Mouse (Mus musculus) CH12.LX (cell line): Measurements from ENCODE around the gene N4bp2l1. TPM values are rescaled to one million over a fixed set of nuclear protein-coding genes. Genes with fewer than 3 reads are reported as not detected.

Experiments
- DNase-seq: peaks from one replicate; pipeline ENCODE4 v3.0.0-alpha.2; 2013; ENCODE audit errors: extremely low read depth
- H3K27ac ChIP-seq: 2 replicates; pipeline ENCODE4 v1.5.1; 2012; ENCODE audit warnings: low read depth, mild to moderate bottlenecking, control low read depth, moderate library complexity; ENCODE audit not compliant: insufficient read depth
- H3K27me3 ChIP-seq: replicated peaks from 2 replicates; pipeline ENCODE3; 2012; ENCODE audit warnings: inconsistent platforms
- H3K36me3 ChIP-seq, 2 experiments: replicated peaks in 1 of 2; 2 replicates each; pipeline versions ENCODE3 to v1.6.1; 2012; ENCODE audit warnings: inconsistent platforms in 1 of 2, low read length in 1 of 2, mild to moderate bottlenecking in 1 of 2, mixed read lengths in 1 of 2, moderate library complexity in 1 of 2; ENCODE audit not compliant: control insufficient read depth in 1 of 2, insufficient read depth in 1 of 2
- H3K4me1 ChIP-seq, 2 experiments: 2 replicates each; pipeline ENCODE4 v1.6.1; 2012; ENCODE audit warnings: inconsistent platforms in 1 of 2, moderate library complexity in 1 of 2; ENCODE audit not compliant: insufficient read depth in 2 of 2, control insufficient read depth in 1 of 2
- H3K4me2 ChIP-seq: 2 replicates; pipeline ENCODE4 v1.6.1; 2012; ENCODE audit warnings: low read depth, mild to moderate bottlenecking, control low read depth; ENCODE audit not compliant: poor library complexity, insufficient read depth, severe bottlenecking
- H3K4me3 ChIP-seq, 3 experiments: fragments of 150-350 bp in 1 of 3; sonication (generic) in 1 of 3; replicated peaks in 1 of 3; 2 replicates each; pipeline versions ENCODE3 to v1.5.1; 2011 to 2012; ENCODE audit warnings: low read depth in 2 of 3, low read length in 2 of 3, mild to moderate bottlenecking in 2 of 3, moderate library complexity in 2 of 3, control low read depth in 1 of 3, improper control_type of control experiment in 1 of 3, inconsistent platforms in 1 of 3, mixed read lengths in 1 of 3; ENCODE audit not compliant: poor library complexity in 1 of 3
- H3K79me2 ChIP-seq: replicated peaks from 2 replicates; pipeline ENCODE4 v1.6.1; 2012; ENCODE audit warnings: mild to moderate bottlenecking, moderate library complexity; ENCODE audit not compliant: control insufficient read depth, poor library complexity, insufficient read depth, severe bottlenecking; ENCODE audit errors: extremely low read depth
- H3K9ac ChIP-seq: 2 replicates; pipeline ENCODE4 v1.6.1; 2012; ENCODE audit warnings: low read depth, mild to moderate bottlenecking, control low read depth, moderate library complexity; ENCODE audit not compliant: insufficient read depth
- H3K9me3 ChIP-seq: replicated peaks from 2 replicates; pipeline ENCODE3; 2012; ENCODE audit warnings: low read length, inconsistent platforms, mixed read lengths
- BHLHE40 ChIP-seq: IDR thresholded peaks from 2 replicates; pipeline ENCODE4 v1.6.1; 2011; ENCODE audit warnings: mild to moderate bottlenecking, low read depth, low read length, improper control_type of control experiment
- CHD1 ChIP-seq: IDR thresholded peaks from 2 replicates; pipeline ENCODE4 v1.6.1; 2012; ENCODE audit warnings: low read depth, low read length, improper control_type of control experiment, inconsistent platforms
- CHD2 ChIP-seq: IDR thresholded peaks from 2 replicates; pipeline ENCODE4 v1.6.1; 2011; ENCODE audit warnings: low read length, improper control_type of control experiment
- CTCF ChIP-seq, 2 experiments: IDR thresholded peaks in 1 of 2; conservative IDR thresholded peaks in 1 of 2; 2 replicates each; pipeline ENCODE4 v1.5.1; 2011 to 2012; ENCODE audit warnings: low read depth in 2 of 2, low read length in 2 of 2, improper control_type of control experiment in 1 of 2, inconsistent platforms in 1 of 2, mild to moderate bottlenecking in 1 of 2, moderate library complexity in 1 of 2
- ELF1 ChIP-seq: IDR thresholded peaks from 2 replicates; pipeline ENCODE4 v1.6.1; 2014; ENCODE audit warnings: low read depth, mild to moderate bottlenecking, inconsistent platforms, low read length, improper control_type of control experiment
- EP300 ChIP-seq: IDR thresholded peaks from 2 replicates; pipeline ENCODE4 v1.6.1; 2011; ENCODE audit warnings: low read length, improper control_type of control experiment
- ETS1 ChIP-seq: conservative IDR thresholded peaks from 2 replicates; pipeline ENCODE4 v1.6.1; 2012; ENCODE audit warnings: low read depth, mild to moderate bottlenecking, inconsistent platforms, low read length, improper control_type of control experiment, moderate library complexity
- HCFC1 ChIP-seq: IDR thresholded peaks from 2 replicates; pipeline ENCODE4 v1.6.1; 2012; ENCODE audit warnings: low read depth, mild to moderate bottlenecking, inconsistent platforms, low read length, improper control_type of control experiment
- JUN ChIP-seq: IDR thresholded peaks from 2 replicates; pipeline ENCODE4 v1.6.1; 2011; ENCODE audit warnings: low read depth, mild to moderate bottlenecking, low read length, improper control_type of control experiment, moderate library complexity; ENCODE audit not compliant: insufficient read depth
- JUND ChIP-seq: conservative IDR thresholded peaks from 2 replicates; pipeline ENCODE4 v1.6.1; 2011; ENCODE audit warnings: low read depth, low read length, improper control_type of control experiment
- MAFK ChIP-seq: IDR thresholded peaks from 2 replicates; pipeline ENCODE4 v1.6.1; 2011; ENCODE audit warnings: low read length, improper control_type of control experiment; ENCODE audit not compliant: insufficient replicate concordance
- MAZ ChIP-seq: IDR thresholded peaks from 2 replicates; pipeline ENCODE4 v1.6.1; 2012; ENCODE audit warnings: low read depth, mild to moderate bottlenecking, inconsistent platforms, low read length, improper control_type of control experiment, moderate library complexity
- MEF2A ChIP-seq: IDR thresholded peaks from 2 replicates; pipeline ENCODE4 v1.6.1; 2014; ENCODE audit warnings: low read depth, mild to moderate bottlenecking, inconsistent platforms, low read length, improper control_type of control experiment, borderline replicate concordance
- MXI1 ChIP-seq: IDR thresholded peaks from 2 replicates; pipeline ENCODE4 v1.6.1; 2011; ENCODE audit warnings: mild to moderate bottlenecking, low read depth, low read length, improper control_type of control experiment
- MYC ChIP-seq: IDR thresholded peaks from 2 replicates; pipeline ENCODE4 v1.6.1; 2011; ENCODE audit warnings: low read depth, mild to moderate bottlenecking, improper control_type of control experiment, low read length
- NRF1 ChIP-seq: IDR thresholded peaks from 2 replicates; pipeline ENCODE4 v1.6.1; 2014; ENCODE audit warnings: low read depth, mild to moderate bottlenecking, inconsistent platforms, low read length, improper control_type of control experiment, moderate library complexity
- RCOR1 ChIP-seq: conservative IDR thresholded peaks from 2 replicates; pipeline ENCODE4 v1.6.1; 2012; ENCODE audit warnings: low read depth, mild to moderate bottlenecking, inconsistent platforms, low read length, improper control_type of control experiment
- SMC3 ChIP-seq: IDR thresholded peaks from 2 replicates; pipeline ENCODE4 v1.6.1; 2011; ENCODE audit warnings: low read depth, low read length, improper control_type of control experiment
- TBP ChIP-seq: conservative IDR thresholded peaks from 2 replicates; pipeline ENCODE4 v1.6.1; 2011; ENCODE audit warnings: low read depth, low read length, improper control_type of control experiment
- TCF12 ChIP-seq: IDR thresholded peaks from 2 replicates; pipeline ENCODE4 v1.6.1; 2014; ENCODE audit warnings: low read depth, mild to moderate bottlenecking, inconsistent platforms, low read length, improper control_type of control experiment
- UBTF ChIP-seq: IDR thresholded peaks from 2 replicates; pipeline ENCODE4 v1.6.1; 2012; ENCODE audit warnings: low read depth, mild to moderate bottlenecking, inconsistent platforms, low read length, improper control_type of control experiment, moderate library complexity
- USF1 ChIP-seq: IDR thresholded peaks from 2 replicates; pipeline ENCODE4 v1.6.1; 2014; ENCODE audit warnings: low read depth, mild to moderate bottlenecking, inconsistent platforms, low read length, improper control_type of control experiment
- ZC3H11A ChIP-seq: IDR thresholded peaks from 2 replicates; pipeline ENCODE4 v1.6.1; 2012; ENCODE audit warnings: low read depth, mild to moderate bottlenecking, inconsistent platforms, low read length, improper control_type of control experiment
- ZMIZ1 ChIP-seq: IDR thresholded peaks from 2 replicates; pipeline ENCODE4 v1.6.1; 2012; ENCODE audit warnings: low read depth, mild to moderate bottlenecking, inconsistent platforms, low read length, improper control_type of control experiment
- ZNF384 ChIP-seq: IDR thresholded peaks from 2 replicates; pipeline ENCODE4 v1.6.1; 2012; ENCODE audit warnings: low read depth, low read length, improper control_type of control experiment, inconsistent platforms
- dilution Hi-C: fragments of 300-500 bp; cut with MboI; formaldehyde crosslinking; loops from 2 replicates; pipeline ENCODE4 v1.14.3; 2020; ENCODE audit warnings: low sequenced_read_pairs; ENCODE audit not compliant: extremely low pct_unique_long_range_greater_than_20kb, extremely low pct_ligation_motif_present
- in situ Hi-C: fragments of 300-500 bp; cut with MboI; formaldehyde crosslinking; loops from 3 replicates; pipeline ENCODE4 v1.14.3; 2019; ENCODE audit warnings: low sequenced_read_pairs, low pct_ligation_motif_present, low pct_unique_long_range_greater_than_20kb, mixed read lengths
- polyA plus RNA-seq: library from polyadenylated mRNA; unstranded; fragments of >175 nt; gene quantifications from 2 replicates; pipeline ENCODE4 v1.2.1, GENCODE M21; 2012; ENCODE audit warnings: low read depth; ENCODE audit not compliant: insufficient read length
- total RNA-seq, 2 experiments: library from RNA; depleted of rRNA; stranded (reverse); fragments of 300-350 nt in 1 of 2; fragments of >200 nt in 1 of 2; gene quantifications; 2 replicates each; pipeline ENCODE4 v1.2.3; 2012 to 2014

Gene N4bp2l1
- 6.5 and 10.2 TPM in 2 replicates for total RNA-seq (2012; rRNA removed)
- total RNA-seq (2014; rRNA removed): 8.9 and 9.5 TPM in 2 replicates
- polyA plus RNA-seq: 16.4 and 18.6 TPM in 2 replicates

- no peak within 1 kb of the TSS for H3K4me3 ChIP-seq
- H3K9me3 ChIP-seq: no peaks in the 10 kb centered on the region
- peaks cover 2% of the 10 kb centered on the region for H3K79me2 ChIP-seq
- in situ Hi-C loops: no loop called here
- TF ChIP-seq NRF1 (no peak), MYC (no peak), CHD2 (no peak), ELF1 (no peak), TCF12 (no peak), JUN (no peak), MAZ (no peak), EP300 (no peak), UBTF (no peak), CTCF (conservative IDR thresholded peaks at IDR 0.05 in 1 of 2, IDR thresholded peaks at IDR 0.05 in 1 of 2; ENCODE audit: low read depth in 2 of 2, low read length in 2 of 2) (no peak)
- H3K27me3 ChIP-seq: no peaks in the 10 kb centered on the region
- peaks cover 3 to 52% of the 10 kb centered on the region in 2 experiments for H3K4me1 ChIP-seq
- no peak for DNase-seq
- dilution Hi-C loops: no loop called here
- H3K36me3 ChIP-seq: peaks cover under 1 to 6% of the 10 kb centered on the region in 2 experiments
- peak within 1 kb of the TSS; percentile 51 for H3K27ac ChIP-seq
- no peak within 1 kb of the TSS; the same call in 1 of the 2 replicates for H3K9ac ChIP-seq
- no peak within 1 kb of the TSS for H3K4me2 ChIP-seq
Measured at GRCm38 (mm10) chr5:150597088-150597487, at the start of gene N4bp2l1. N4bp2l1 (minus strand) TSS chr5:150597188.

DNA sequence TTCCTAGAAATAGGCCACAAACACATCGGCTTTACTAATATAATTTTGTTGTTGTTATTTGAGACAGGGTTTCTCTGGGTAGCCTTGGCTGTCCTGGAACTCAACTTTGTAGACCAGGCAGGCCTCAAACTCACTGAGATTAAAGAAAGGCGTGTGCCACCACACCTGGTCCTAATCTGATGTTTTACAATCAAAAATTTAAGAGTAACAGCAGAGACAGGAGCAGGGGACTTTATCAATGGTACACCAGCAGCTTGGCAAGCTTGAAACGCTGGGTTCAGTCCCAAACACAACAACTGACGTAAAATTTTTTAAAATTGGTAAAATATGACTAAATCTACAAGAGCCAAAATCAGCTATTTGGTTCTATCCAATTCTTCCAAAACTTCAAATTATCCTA lies 47.9 kb upstream of the N4bp2l1 start:
- in situ Hi-C loops: loop anchor here (10.0 kb wide), 1 partner anchor 110 kb away; no protein-coding TSS in a partner anchor
- peaks cover 23 to 69% of the 10 kb centered on the region in 2 experiments for H3K36me3 ChIP-seq
- peaks cover 28% of the 10 kb centered on the region for H3K79me2 ChIP-seq
- no peaks in the 10 kb centered on the region for H3K27me3 ChIP-seq
- no peak for TF ChIP-seq RCOR1
- TF ChIP-seq TCF12: no peak
- TF ChIP-seq CHD1: no peak
- no peak for TF ChIP-seq USF1
- no peak for TF ChIP-seq ZMIZ1
- TF ChIP-seq ELF1: no peak
- no peak for TF ChIP-seq MAFK
- no peak for TF ChIP-seq ETS1
- TF ChIP-seq CTCF (conservative IDR thresholded peaks at IDR 0.05 in 1 of 2, IDR thresholded peaks at IDR 0.05 in 1 of 2; ENCODE audit: low read depth in 2 of 2, low read length in 2 of 2): no peak
- no peak for TF ChIP-seq SMC3
- TF ChIP-seq ZNF384: no peak
- TF ChIP-seq ZC3H11A: no peak
- TF ChIP-seq MEF2A: no peak
- TF ChIP-seq HCFC1: no peak
- no peak for TF ChIP-seq BHLHE40
- no peak for TF ChIP-seq TBP
- no peak for TF ChIP-seq JUND
- TF ChIP-seq MXI1: no peak
- no peak overlapping the region for H3K4me3 ChIP-seq
- dilution Hi-C loops: no loop called here
- no peak for DNase-seq
- no peak overlapping the region for H3K9ac ChIP-seq
- no peak overlapping the region for H3K27ac ChIP-seq
- no peaks in the 10 kb centered on the region for H3K4me1 ChIP-seq
- no peak overlapping the region for H3K4me2 ChIP-seq
- H3K9me3 ChIP-seq: no peaks in the 10 kb centered on the region
